Mouse (Mus musculus) megakaryocyte, embryonic 14.5 days (primary cell): ENCODE measurements around the gene Ocm. TPM values are rescaled to one million over a fixed set of nuclear protein-coding genes. Genes with fewer than 3 reads are reported as not detected.

Source experiments
- H3K27me3 ChIP-seq: replicated peaks from 2 replicates; pipeline ENCODE3; 2012; ENCODE audit warnings: inconsistent platforms
- H3K36me3 ChIP-seq: replicated peaks from 2 replicates; pipeline ENCODE3; 2012; ENCODE audit warnings: low read length, inconsistent platforms, mixed read lengths
- H3K4me1 ChIP-seq: 2 replicates; pipeline ENCODE4 v1.6.1; 2012; ENCODE audit warnings: inconsistent platforms
- H3K4me3 ChIP-seq: replicated peaks from 2 replicates; pipeline ENCODE3; 2012; ENCODE audit warnings: moderate library complexity, mild to moderate bottlenecking, inconsistent platforms
- H3K9me3 ChIP-seq: 2 replicates; pipeline ENCODE4 v1.6.1; 2012; ENCODE audit warnings: inconsistent platforms
- FLI1 ChIP-seq: IDR thresholded peaks from 2 replicates; pipeline ENCODE4 v1.6.1; 2012; ENCODE audit warnings: low read length, inconsistent platforms, mixed read lengths
- GATA1 ChIP-seq: IDR thresholded peaks from 3 replicates; pipeline ENCODE4 v1.6.1; 2012; ENCODE audit warnings: mixed read lengths, low read length, inconsistent platforms, borderline replicate concordance
- polyA plus RNA-seq: library from polyadenylated mRNA; stranded (reverse); fragments of >175 nt; gene quantifications from 2 replicates; pipeline ENCODE4 v1.2.3, GENCODE M21; 2012; ENCODE audit warnings: low replicate concordance; ENCODE audit not compliant: insufficient read depth

Gene Ocm
- polyA plus RNA-seq, result not detected in 2 replicates

DNA sequence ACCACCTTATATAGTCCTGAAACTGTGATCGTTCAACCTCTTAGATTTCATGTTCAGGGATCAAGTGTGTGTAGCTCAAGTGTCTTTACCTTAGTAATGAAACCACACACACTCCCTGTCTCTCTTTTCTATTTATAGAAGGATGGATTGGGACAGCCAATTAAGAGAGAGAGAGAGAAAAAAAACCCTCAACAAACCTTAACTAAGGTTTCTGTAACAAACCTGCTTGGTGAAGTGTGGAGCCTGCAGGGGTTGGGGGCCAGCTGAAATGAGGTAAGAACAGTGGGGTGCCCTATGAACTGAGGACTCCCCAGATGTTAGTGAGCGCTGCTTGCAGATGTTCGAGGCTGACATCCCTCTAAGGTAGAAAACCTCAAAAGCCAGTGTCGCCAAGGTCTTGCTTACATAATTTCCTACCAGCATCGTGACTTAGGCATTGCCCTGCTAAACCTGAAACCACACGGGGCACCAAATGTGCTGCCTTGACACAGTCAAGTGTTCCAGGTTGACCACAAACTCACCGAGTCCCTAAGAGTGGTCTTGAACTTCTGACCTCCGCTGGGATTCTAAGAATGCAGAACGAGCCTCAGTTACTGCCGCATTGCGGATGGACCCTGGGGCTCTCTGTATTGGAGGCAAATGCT is at the start of gene Ocm:
Gene Ocm (minus strand): TSS at position 51 of the 644 bp plus-strand sequence.
- H3K4me3 ChIP-seq, result no peak within 1 kb of the TSS
- no peak for TF ChIP-seq GATA1
- TF ChIP-seq FLI1, result no peak
- peaks cover 18% of the 10 kb centered on the region for H3K27me3 ChIP-seq
- H3K36me3 ChIP-seq, result no peaks in the 10 kb centered on the region
- no peaks in the 10 kb centered on the region for H3K4me1 ChIP-seq
- H3K9me3 ChIP-seq, result no peaks in the 10 kb centered on the region

DNA sequence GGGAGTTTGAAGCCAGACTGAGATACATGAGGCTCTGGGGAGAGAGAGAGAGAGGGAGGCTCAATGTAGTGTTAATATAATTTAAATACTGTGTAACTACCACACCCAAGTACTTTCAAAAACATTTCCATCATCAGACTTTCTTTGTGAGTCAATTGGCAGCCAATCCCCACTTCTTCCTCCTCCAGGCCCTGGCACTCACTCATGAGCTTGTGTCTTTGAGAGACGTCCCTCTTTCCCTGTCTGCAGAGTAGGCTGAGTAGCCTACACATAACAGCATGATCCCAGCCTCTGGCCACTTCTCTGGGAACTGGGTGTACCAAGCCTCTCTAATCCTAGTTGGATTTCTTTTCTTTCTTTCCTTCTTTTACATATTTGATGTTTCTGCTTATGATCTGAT is 44.8 kb upstream of the Ocm start:
- no peak for TF ChIP-seq GATA1
- no peak for TF ChIP-seq FLI1
- H3K4me3 ChIP-seq, result no peak overlapping the region

DNA sequence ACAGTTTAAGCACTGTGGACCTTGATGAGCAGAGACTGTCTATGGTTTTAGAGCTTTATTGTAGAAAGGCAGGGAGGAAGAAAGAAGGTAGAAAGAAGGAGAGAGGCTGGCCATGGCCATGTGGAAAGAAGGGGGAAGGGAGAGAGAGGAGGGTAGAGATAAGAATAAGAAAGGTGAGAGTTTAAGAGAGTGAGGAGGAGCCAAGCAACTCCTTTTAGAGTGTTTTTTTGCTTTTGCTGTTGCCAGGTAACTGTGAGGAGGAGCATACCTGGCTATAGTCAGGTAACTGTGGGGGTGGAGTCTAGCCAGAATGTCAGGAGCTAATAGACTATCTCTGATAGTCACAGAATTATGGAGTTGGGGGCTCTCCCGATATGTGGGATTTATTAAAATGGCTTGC is 43.6 kb upstream of the Ocm start:
- Histone ChIP-seq H3K4me1 (no peaks in the 10 kb centered on the region), H3K27me3 (peaks cover 1% of the 10 kb centered on the region), H3K9me3 (peaks cover 17% of the 10 kb centered on the region), H3K4me3 (no peak overlapping the region), H3K36me3 (no peaks in the 10 kb centered on the region)
- TF ChIP-seq FLI1 (no peak), GATA1 (no peak)

More for the DNA sequence above, 44.8 kb upstream of the Ocm start:
- no peaks in the 10 kb centered on the region for H3K4me1 ChIP-seq
- no peaks in the 10 kb centered on the region for H3K36me3 ChIP-seq
- peaks cover 21% of the 10 kb centered on the region for H3K9me3 ChIP-seq
- H3K27me3 ChIP-seq, result peaks cover 3% of the 10 kb centered on the region

DNA sequence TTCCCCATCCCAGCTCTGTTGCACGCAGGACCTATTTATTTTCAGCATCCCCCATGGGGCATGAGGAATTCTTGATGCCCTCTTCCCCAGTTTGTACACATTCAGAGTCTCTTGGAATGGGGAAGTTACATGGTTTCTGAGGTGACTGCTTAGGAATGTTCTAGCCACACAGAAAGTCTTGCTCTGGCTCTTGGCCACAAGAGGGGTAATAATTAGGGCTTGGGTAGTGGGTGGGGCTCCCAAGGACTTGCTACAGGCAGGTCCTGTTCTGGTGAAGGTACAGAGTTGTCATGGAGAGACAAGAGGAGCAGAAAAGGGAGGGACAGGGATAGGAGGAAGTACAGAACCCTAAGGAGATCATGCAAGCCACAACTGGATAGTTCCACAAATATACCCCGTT is 39.6 kb upstream of the Ocm start:
- TF ChIP-seq FLI1, result no peak
- TF ChIP-seq GATA1, result no peak
- Histone ChIP-seq H3K27me3 (peaks cover 2% of the 10 kb centered on the region), H3K36me3 (no peaks in the 10 kb centered on the region), H3K4me3 (no peak overlapping the region), H3K9me3 (peaks cover 17% of the 10 kb centered on the region), H3K4me1 (no peaks in the 10 kb centered on the region)

DNA sequence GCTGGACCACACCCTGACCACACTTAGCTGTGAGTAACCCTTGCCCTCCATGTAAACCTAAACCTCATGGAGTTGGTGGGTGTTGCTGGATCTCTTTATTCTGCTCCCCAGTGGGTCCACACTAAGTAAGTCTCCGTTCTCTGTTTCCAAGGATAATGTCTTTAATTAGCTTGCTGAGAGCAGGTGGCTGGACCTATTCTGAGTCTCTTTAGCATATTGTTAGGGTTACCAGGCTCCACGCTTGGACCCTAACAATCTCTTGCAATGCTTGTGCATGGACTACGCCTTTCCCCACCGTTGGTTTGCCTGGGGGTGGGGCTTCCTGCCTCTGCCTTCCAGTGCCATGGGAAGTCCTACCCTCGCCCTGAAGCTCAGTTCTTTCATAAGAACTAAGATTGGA is 37.6 kb upstream of the Ocm start:
- Histone ChIP-seq H3K9me3 (peaks cover 13% of the 10 kb centered on the region), H3K4me3 (no peak overlapping the region), H3K27me3 (peaks cover 2% of the 10 kb centered on the region), H3K4me1 (no peaks in the 10 kb centered on the region), H3K36me3 (no peaks in the 10 kb centered on the region)
- TF ChIP-seq GATA1 (no peak), FLI1 (no peak)

DNA sequence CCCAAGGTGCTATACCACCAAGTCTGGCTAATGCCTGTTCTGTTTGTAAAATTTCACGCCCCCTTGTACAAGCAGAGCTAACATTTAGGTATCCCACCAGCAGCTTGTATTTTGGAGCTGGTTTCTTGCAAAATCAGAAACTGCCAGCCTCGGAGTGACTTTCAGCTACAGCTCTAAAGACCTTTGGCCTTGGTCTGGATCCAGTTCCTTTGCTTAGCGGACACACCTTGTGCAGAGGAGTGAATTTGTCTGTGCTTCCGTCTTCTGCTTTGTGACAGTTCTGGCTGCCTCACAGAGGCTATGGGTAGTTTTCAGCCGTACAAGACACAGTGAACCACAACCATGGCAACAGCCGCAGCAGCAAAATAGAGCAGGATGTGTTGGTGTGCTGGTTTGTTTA is 27.9 kb upstream of the Ocm start:
- TF ChIP-seq GATA1 (no peak), FLI1 (no peak)
- H3K27me3 ChIP-seq, result peaks cover 9% of the 10 kb centered on the region
- no peak overlapping the region for H3K4me3 ChIP-seq

DNA sequence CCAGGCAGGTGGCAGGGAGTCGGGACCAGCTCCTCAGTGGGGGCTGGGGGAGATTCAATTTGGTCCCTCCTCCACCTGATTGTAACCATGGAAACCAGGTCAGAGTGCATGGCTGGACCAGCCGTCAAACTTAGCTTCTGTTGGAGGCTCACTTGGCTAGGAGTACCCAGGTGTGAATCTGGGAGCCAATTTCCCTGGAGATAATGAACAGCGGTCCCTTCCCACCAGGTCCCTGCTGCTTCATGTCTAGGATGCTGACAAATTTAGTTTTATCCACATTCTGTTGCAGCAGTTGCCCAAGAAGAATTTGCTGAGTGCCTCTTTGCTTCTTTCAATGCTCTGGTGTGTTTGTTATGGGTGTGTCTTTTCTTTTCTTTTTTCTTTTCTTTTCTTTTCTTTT is 27.0 kb upstream of the Ocm start:
- no peak overlapping the region for H3K4me3 ChIP-seq
- no peaks in the 10 kb centered on the region for H3K4me1 ChIP-seq
- H3K36me3 ChIP-seq, result no peaks in the 10 kb centered on the region
- H3K9me3 ChIP-seq, result peaks cover 5% of the 10 kb centered on the region; the same call in 1 of the 2 replicates
- TF ChIP-seq FLI1 (no peak), GATA1 (no peak)
- peaks cover 9% of the 10 kb centered on the region for H3K27me3 ChIP-seq

More for the DNA sequence above, 27.9 kb upstream of the Ocm start:
- no peaks in the 10 kb centered on the region for H3K36me3 ChIP-seq
- no peaks in the 10 kb centered on the region for H3K4me1 ChIP-seq
- H3K9me3 ChIP-seq, result peaks cover 5% of the 10 kb centered on the region; the same call in 1 of the 2 replicates

DNA sequence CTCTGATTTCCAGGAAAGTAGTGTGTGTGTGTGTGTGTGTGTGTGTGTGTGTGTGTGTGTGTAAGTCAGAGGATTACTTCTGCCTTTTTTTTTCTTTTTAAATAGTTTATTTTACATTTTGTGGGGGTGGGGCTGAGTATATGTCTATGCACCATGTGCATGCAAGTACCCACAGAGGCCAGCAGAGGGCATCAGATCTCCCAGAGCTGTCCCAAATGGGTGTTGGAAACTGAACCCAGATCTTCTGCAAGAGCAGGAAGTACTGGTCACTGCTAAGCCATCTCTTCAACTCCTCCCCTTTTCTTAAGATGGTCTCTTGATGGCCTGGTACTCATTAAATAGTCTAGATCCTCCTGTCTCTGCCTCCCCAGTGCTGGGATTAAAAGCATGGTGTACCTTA is 24.8 kb upstream of the Ocm start:
- Histone ChIP-seq H3K9me3 (peaks cover 5% of the 10 kb centered on the region; the same call in 1 of the 2 replicates), H3K4me3 (no peak overlapping the region), H3K27me3 (peaks cover 14% of the 10 kb centered on the region), H3K4me1 (no peaks in the 10 kb centered on the region), H3K36me3 (no peaks in the 10 kb centered on the region)
- no peak for TF ChIP-seq GATA1
- no peak for TF ChIP-seq FLI1

DNA sequence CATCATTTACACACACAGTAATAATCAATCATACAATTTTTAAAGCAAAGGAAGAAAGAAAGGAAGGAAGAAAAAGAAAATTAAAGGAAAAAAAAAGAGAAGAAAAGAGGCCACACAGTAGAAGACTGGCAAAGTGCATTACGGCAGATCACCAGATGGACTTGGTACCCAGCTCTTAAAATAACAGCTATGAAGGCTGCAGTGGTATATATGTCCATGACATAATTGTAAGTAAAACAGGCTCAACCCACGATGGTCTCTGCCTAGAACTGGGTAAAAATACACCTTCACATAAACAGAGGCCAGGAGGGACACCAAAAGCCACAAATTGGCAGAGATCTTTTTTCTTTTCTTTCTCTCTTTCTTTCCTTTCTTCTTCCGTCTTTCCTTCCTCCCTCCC is 23.4 kb upstream of the Ocm start:
- Histone ChIP-seq H3K9me3 (peaks cover 5% of the 10 kb centered on the region; the same call in 1 of the 2 replicates), H3K36me3 (no peaks in the 10 kb centered on the region), H3K27me3 (peaks cover 18% of the 10 kb centered on the region), H3K4me1 (no peaks in the 10 kb centered on the region), H3K4me3 (no peak overlapping the region)
- TF ChIP-seq GATA1, result no peak
- TF ChIP-seq FLI1, result no peak

DNA sequence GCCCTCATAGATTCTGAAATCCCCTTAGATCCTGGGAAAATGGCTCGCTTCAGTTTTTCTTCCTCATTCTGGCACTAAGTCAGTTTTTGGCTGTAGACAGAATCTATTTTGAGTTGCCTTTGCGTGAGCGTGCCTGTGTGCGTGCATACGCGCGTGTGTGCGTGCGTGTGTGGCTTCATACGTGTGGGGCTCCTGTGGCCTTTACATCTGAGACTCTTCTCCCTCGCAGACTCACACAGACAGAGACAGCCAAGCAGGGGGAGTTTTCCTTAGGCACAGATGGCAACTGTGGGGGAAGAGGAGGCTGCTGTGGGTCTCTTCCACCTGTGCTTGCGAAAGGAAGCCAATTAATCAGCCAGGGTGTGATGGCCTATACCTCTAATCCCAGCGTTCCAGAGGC is 20.9 kb upstream of the Ocm start:
- H3K27me3 ChIP-seq, result peaks cover 19% of the 10 kb centered on the region
- H3K36me3 ChIP-seq, result no peaks in the 10 kb centered on the region
- H3K4me1 ChIP-seq, result no peaks in the 10 kb centered on the region
- TF ChIP-seq FLI1, result no peak
- no peak for TF ChIP-seq GATA1
- no peaks in the 10 kb centered on the region for H3K9me3 ChIP-seq
- no peak overlapping the region for H3K4me3 ChIP-seq
